Mouse (Mus musculus) thymus, postnatal 10 days (tissue): ENCODE results near the gene Gpx4.

Source experiments
- DNase-seq, 2 experiments: peaks; one replicate each; pipeline ENCODE4 v3.0.0; 2021; ENCODE audit warnings: low spot score in 2 of 2

Gpx4 gene

GRCm38 (mm10) chr10:80047041-80047565 is at the start of gene Gpx4:
TSS of gene Gpx4 (plus strand) at chr10:80047166.
- DNase-seq = no peak

DNA sequence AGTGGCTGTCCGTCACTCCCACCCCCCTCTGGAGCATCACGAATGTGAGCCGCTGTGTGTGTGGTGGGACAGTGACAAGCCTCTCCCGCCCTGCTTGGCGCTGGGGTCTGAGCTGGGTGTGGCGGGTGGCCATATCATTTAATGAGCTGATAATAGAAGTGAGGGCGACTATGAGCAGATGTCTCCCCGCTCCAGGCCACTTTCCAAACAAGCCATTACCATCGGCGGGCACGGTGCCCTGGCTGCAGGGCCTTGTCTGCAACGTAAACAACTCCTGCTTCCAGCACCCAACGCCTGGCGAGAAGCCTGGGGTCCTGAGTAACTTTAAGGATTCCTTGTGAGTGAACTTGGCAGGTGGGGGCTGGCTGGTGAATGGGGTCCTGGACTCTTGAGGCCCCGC is 49.1 kb upstream of the Gpx4 start:
- DNase-seq = no peak

GRCm38 (mm10) chr10:80001945-80002344 is 45.0 kb upstream of the Gpx4 start:
- DNase-seq = no peak

- DNase-seq = no peak
Observed at GRCm38 (mm10) chr10:80002829-80003228, 44.1 kb upstream of the Gpx4 start.

DNA sequence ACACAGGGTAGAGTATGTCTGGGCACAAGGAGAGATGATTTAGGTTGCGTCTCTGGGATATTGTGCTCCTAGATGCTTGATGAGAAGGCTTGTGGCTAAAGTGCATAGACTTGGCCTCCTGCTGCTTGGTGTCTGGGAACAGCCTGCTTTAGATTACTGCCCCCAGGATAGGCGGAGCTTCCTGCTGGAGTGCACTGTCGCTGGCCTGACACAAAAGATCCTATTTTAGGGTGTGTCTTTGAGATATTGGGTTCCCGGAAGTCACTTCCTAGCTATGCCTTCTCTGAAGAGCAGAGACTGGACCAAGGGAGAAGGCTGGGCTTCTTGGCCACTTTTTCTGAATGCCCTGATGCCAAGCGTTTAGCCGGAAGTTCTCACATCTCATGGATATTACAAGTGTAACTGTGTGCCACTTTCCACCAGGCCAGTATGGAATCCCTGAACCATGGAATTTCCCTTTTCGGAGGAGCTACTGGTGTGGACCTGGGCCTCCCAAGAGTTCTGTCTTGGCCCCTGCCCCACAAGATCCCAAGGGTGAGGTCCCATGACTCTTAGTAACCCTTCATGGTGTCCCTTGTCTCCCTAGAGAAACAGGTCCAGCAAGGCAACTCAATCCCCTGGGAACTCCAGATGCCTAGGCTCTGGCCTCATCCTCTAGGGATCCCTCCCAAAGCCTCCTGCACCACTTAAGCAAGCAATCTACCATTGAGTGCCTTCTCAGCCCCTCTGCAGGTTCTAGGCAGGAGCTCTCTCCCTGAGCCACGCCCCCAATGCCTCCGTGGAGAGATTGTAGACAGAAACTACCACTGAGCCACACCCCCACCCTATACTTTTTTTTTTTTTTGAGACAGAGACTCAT is 43.4 kb upstream of the Gpx4 start:
- DNase-seq = no peak

DNA sequence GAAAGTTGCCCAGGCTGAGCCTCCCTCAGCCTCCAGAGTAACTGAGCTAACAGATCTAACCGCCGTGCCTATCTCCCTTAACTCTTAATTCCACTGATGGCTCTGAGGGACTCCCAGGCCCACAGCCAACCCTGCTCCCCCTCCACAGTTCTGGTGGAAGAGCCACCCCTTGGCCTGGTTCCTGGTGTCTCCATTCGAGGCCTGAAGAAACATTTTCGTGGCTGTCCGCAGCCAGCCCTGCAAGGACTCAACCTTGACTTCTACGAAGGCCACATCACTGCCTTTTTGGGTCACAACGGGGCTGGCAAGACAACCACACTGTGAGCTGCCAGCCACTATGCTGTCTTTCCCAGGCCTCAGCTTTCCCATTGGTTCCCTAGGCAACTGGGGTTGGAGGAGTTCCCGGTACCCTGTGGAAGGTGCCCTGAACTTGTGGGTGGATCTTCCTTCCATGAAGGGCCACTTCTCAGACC is 42.7 kb upstream of the Gpx4 start:
- no peak for DNase-seq

DNA sequence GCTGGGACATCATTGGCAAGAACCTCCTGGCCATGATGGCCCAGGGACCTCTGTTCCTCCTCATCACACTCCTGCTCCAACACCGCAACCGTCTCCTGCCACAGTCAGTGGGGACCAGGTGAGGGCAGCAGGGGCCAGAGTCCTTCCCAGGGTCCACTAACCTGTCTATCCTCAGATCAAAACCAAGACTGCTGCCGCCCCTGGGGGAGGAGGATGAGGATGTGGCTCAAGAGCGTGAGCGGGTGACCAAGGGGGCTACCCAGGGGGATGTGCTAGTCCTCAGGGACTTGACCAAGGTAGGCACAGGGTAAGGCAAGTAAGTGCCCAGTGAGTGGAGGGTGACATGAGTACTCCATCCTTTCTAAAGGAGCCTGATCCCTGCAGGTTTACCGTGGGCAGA is 35.2 kb upstream of the Gpx4 start:
- DNase-seq = no peak

GRCm38 (mm10) chr10:80013609-80014008 is 33.4 kb upstream of the Gpx4 start:
- no peak for DNase-seq

DNA sequence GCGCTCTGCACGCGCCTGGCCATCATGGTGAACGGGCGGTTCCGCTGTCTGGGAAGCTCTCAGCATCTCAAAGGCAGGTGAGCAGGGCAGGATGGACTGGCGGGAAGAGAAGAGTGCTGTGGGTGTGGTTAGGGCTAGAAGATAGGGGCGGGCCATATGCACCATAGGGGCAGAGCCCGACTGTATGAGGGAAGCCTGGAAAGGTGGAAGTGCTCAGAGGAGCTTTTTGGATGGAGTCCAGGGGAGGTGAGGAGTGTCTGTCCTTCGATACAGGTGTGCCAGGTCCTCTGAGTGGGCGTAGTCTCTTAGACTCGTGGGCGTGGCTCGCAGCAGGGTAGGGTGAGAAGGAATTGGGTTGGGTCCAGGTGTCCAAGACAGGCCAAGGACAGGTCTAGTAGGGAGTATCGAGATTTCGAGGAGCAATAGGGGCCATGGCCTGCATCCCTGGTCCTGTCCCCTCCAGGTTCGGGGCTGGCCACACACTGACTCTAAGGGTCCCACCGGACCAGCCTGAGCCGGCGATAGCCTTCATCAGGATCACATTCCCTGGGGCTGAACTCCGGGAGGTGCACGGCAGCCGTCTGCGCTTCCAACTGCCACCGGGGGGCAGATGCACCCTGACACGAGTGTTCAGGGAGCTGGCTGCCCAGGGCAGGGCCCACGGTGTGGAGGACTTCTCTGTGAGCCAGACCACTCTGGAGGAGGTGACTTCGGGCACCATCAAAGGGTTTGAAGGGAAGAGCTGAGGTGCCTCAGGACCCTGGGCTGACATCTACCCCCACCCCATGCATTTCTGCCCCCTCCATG is 32.3 kb upstream of the Gpx4 start:
- DNase-seq = peak in 1 of 2 experiments; percentile 51

DNA sequence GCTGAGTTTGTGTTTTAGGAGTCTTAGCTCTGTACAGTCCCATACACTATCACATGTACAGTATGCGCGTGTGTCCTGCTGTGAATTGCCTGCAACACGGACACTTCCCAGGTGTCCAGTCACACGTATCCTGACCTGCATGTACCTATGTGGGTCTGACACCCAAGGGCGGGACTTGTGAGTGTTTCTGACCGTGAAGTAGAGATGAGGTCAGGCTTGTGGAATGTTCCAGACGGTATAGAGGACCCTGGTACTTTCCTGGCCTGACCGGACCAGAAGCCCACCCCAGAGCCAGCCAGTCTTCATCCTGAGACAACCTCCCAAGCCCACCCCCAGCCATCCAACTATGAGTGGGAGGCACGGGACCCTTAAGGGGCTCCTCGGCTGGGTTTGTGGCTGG is 31.4 kb upstream of the Gpx4 start:
- peak in 1 of 2 experiments; percentile 24 for DNase-seq

GRCm38 (mm10) chr10:80016511-80016910 is 30.5 kb upstream of the Gpx4 start, which contains the start of gene Arhgap45:
TSS of gene Arhgap45 (plus strand) at chr10:80016653.
- peak; percentile 84 to 91 for DNase-seq

DNA sequence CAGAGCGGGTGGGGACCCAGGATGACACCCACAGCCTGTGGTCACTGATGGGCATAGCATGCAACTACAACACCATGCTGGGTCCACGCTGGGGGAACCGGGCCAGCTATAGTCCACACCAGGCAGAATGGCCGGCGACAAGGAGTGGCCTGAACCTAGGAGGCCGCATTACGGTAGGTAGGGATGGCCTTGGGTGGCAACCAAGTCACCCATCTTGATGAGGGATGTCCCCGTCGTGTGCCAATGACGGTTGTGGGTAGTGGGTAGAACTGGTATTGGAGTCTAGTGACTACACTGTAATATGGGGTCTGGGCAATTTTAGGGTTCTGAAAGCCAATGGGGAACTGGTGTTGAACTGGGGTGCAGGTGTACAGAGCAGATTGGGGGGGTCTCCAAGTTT is 30.0 kb upstream of the Gpx4 start:
- DNase-seq = no peak

DNA sequence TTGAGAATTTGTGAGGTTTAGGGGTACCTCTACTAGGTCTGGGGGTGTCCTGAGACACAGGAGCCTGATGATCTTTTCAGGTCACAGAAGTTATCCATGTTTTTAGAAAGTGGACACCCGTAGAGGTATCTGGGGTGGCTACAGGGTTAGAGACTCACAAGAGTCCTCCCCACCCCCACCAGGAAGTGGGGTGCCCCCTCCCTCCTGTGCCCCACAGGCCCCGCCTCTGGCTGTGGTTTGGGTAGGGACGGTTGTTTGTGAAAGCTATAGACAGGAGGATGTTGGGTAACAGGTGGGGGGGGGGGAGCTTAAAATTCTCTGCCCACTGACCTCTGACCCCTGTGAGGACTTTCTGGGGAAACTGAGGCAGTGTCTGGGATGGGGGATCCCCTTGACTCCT is 29.6 kb upstream of the Gpx4 start:
- DNase-seq = peak; percentile 95 to 98

- peak; percentile 56 to 60 for DNase-seq
Observed at GRCm38 (mm10) chr10:80017771-80018170, 29.2 kb upstream of the Gpx4 start.

DNA sequence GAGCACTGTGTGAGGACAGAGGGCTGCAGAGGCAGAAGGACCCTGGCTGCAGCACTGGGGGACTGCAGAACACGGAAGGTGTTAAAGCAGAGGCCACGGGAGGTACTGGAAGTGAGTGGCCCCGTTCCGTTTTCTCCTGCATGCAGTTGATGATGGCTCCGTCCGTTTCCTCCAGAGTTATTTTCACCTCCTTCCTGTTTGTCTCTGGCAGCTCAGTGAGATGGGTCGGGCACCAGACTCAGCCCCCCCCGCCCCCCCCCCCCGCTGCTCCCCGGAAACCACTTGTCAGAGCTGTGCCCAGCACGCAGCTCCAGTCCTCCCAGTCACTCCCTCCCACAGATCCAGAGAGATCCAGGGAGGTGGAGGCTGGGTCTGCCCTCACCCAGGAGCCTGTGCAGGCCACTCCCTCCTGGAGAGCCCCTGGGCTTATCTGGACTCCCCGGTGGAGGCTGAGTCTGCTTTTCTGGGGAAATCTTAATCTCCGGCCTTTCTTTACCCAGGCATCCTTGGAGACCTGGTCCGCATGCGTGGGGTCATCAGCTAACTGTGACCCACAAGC is 28.1 kb upstream of the Gpx4 start:
- peak; percentile 51 to 58 for DNase-seq

GRCm38 (mm10) chr10:80019471-80020131 is 27.4 kb upstream of the Gpx4 start:
- no peak for DNase-seq

- DNase-seq = no peak
Observed at GRCm38 (mm10) chr10:80020191-80020590, 26.8 kb upstream of the Gpx4 start.

GRCm38 (mm10) chr10:80020603-80021319 is 26.2 kb upstream of the Gpx4 start:
- no peak for DNase-seq

- no peak for DNase-seq
Observed at GRCm38 (mm10) chr10:80021320-80021641, 25.7 kb upstream of the Gpx4 start.

- peak in 1 of 2 experiments; percentile 52 for DNase-seq
Observed at GRCm38 (mm10) chr10:80022164-80022563, 24.8 kb upstream of the Gpx4 start.

DNA sequence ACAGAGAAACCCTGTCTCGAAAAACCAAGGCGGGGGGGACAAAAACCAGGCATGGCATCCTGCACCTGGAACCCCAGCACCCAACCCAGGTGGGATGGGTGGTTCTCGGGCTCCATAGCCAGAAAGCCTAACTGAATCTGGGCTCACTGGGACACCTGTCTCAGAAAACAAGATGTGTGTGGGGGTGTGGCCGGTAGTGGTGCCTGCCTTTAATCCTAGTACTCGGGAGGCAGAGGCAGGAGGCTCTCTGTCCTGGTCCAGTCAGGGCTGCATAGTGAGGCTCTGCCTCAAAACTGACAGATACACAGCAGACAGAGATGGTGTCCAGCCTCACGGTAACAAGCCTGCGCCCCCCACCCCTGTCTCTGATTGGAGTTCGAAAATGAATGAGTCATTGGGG is 24.2 kb upstream of the Gpx4 start:
- peak in 1 of 2 experiments; percentile 20 for DNase-seq
